Mouse (Mus musculus) brain, embryonic 18.5 days (tissue): ENCODE measurements around the gene Grip1.

Source experiments
- DNase-seq: peaks from one replicate; pipeline ENCODE4 v3.0.0-alpha.2; 2012; ENCODE audit warnings: low read depth, low spot score

The Grip1 gene

GRCm38 (mm10) chr10:119453431-119454105, at the start of gene Grip1:
TSS of gene Grip1 (plus strand) at chr10:119453830.
- no peak for DNase-seq

DNA sequence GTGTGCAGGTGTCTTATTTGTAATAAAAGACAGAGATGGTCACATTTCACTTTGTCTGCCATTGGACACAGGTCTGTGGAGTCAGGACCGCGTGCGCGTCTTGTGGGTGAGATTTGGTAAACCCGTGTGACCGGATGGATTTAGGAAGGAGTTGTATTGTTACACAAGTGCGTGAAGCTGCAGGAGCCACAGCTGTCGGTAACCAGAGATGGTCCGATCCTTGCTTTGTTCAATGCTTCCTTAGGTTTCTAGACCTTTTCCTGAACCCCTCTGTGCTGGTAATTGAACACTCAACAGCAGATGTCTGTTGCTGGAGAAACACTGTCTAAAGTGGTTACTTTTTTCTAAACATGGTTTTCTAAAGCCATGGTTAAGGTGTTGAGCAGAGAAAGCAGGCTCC, 48.5 kb upstream of the Grip1 start:
- DNase-seq, result no peak

DNA sequence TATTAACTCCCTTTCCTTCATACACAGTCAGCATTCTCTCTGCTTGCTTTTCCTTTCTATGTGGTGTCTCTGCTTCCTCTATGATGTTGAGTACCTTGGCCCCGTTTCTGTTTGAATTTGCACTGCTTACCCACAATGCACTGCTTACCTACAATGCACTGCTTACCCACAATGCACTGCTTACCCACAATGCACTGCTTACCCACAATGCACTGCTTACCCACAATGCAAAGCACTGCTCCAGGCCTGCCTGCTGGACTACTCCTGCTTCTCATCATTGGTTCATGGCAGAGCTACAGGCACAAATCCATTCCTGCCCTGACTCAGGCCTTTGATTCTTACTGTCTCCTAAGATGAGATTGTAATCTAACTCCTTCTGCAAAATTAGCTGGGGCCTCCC, 48.0 kb upstream of the Grip1 start:
- DNase-seq, result no peak

DNA sequence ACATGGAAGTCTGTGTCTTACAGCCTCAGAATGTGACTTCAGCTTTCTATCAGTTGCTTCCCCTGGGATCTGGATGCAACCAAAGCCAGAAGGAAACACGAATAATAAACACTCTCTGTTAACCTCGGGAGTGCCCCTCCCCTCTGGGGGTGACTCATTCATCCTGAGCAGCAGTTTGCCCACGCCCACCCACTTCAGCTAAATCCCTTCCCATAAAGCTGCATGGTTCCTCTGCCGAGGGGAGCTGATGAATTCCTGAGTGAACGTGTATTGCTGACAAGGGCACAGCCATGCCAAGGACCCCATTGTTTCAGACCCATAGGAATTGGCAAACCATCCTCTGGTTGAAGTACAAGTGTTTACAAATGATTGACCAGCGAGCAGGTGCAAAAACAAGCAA, 45.3 kb upstream of the Grip1 start:
- DNase-seq, result no peak

DNA sequence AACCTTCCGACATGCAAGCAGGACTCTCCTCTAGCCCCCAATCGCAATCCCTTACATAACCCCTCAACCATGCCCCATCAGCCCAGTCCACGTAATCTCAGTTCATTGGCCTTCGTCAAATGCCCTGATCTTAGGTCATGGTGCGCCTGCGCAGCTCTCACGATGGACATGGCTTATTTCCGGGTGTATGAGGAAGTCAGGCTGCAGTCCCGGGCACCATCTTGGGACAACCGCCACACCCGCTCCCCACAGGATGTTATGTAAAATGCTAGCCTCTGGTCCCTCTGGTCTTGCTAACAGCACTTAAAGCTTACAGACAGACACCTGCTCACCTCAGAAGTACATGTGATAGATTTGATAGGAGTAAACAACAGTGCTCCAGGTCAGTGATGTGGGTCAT, 40.4 kb upstream of the Grip1 start:
- no peak for DNase-seq

GRCm38 (mm10) chr10:119415106-119415505, 38.5 kb upstream of the Grip1 start:
- no peak for DNase-seq

GRCm38 (mm10) chr10:119421418-119421817, 32.2 kb upstream of the Grip1 start:
- no peak for DNase-seq

DNA sequence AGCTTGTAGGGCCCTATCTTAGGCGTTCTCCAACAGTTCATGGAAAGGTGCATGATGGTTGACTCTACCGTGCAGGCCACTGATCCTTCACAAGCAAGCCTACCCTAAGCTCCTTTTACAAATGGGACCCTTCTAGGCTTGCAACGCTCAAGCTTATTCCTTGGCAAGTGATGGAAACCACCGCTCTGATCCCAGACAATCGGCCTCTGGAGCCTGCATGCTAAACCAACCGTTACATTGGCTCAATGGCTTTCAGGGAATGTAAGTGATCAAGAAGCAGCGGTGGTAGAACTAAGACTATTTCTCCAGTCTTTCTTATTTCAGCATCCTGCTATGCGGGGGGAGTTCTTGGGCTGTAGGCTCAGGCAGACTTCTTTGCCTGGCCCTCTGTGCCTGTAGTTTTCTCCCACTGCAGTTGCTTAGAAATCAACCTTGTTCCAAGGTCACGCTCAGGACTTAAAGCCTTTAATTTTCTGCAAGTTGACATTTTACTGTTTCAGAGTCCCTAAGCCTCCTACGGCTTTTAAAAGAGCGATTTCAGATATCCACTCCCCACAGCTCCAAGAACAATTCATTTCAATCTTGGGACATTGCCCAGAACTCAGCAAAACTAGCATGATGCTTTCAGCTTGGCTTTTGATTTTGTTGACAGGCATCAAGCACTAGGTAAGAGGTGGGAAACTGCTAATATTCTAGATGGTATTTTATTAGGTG, 29.7 kb upstream of the Grip1 start:
- no peak for DNase-seq

DNA sequence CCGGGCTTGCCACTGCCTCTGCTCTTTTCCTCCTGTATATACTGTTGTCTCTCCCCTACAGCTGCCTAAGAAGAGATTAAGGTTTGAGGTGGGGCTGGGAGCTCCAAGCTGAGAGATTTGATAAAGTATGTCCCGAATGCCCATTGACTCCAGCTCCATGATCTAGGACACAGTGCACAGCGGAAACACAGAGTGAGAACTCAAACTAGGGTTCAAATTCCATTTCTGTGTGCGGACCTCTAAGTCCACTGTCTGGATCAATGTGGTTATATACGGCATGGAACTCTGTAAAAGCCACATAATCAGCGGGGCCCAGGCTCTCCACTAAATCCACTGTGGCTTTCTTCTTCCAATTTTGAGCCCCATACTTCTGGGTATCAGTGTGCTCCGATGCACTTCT, 26.0 kb upstream of the Grip1 start:
- no peak for DNase-seq

DNA sequence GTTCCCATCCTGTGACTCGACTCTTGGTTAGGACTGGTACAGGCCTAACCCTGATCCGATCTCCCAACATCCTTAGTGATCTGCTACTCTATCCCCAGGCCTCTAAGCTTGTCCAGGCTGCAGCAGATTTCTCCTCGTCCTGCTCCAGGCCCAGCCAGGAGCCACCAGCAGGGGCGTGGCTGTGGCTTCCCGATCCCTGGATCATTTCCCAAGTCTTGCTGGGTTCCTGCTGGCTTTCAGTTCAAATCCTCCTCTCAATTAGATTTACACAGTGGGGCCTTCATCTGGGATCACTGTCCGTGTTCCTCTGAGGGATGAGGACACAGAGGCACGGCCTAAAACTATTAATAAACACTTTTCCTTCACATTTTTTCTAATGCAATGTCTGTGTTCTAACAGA, 25.5 kb upstream of the Grip1 start:
- DNase-seq, result no peak

DNA sequence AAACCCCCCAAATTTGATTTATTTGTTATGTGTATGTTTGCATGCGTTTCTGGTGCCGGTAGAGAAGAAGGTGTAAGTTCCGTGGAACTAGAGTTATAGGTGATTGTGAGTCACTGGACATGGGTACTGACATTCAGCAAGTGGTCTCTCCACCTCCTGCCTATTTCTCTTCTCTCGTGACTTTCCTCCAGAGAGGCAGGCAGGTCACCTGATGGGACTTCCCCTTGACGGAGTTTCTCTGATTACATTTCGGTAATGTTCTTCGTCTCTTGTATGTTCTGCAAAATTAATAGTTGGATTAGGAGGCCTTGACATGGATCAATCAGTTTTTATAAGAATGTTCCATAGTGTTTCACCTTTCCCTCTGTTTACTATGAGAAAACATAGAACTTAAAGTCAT, 23.4 kb upstream of the Grip1 start:
- no peak for DNase-seq

DNA sequence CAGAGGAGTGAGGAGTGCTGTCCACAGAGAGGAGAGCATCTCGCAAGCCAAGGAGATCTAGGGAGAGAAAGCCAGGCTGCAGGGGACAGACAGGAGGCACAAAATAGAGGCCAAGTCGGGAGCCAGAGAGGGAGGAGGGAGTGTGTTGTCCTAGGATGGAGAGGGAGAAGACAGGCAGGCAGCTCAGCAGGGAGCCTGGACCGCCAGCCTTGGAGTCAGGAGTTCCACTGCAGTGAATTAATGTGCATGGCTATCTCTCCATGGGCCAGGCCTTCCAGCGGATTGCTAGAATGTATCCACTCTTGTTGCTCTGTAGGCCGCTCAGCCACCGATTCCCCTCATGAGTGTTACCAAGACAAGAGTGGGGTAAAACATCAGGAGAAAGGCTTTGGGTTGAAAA, 21.8 kb upstream of the Grip1 start:
- DNase-seq, result no peak

DNA sequence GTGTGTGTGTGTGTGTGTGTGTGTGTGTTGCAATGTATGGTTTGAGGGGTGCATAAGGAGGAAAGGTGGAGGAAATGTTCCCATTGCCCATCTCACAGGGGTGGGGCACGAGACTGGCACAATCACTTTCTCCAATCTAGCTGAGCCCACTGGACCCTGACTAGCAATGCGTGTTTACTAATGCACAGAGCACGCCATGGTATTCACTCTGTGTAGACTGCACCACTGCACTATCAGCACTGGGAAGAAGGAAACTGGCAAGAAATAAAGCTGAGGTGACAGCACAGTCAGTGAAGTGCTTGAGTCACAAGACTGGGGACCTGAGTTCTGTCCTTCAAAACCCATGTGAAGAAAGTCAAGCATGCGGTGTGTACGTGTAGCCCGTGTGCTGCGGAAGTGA, 17.8 kb upstream of the Grip1 start:
- no peak for DNase-seq

DNA sequence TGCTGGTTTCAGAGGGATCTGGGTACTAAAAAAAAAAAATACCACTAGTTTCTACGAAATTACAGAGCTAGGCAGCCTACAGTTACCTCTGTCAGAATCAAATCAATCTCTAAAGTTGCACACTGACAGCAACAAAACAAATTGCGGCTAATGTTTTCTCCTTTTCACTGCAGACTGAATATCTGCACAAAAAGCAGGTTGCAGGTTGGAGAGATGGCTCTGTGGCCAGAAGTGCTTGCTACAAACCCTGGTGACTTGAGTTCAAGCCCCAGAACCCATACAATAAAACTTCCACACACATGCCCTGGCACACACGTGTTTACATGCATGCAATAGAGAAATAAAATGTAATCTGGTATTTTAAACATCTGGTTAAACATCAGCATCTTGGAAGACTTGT, 16.3 kb upstream of the Grip1 start:
- DNase-seq, result no peak

GRCm38 (mm10) chr10:119441743-119442142, 11.9 kb upstream of the Grip1 start:
- no peak for DNase-seq

GRCm38 (mm10) chr10:119447392-119447914, 6.2 kb upstream of the Grip1 start:
- DNase-seq, result no peak

- no peak for DNase-seq
Measured at GRCm38 (mm10) chr10:119447930-119448329, 5.7 kb upstream of the Grip1 start.

GRCm38 (mm10) chr10:119452698-119453097, 932 bp upstream of the Grip1 start:
- no peak for DNase-seq

DNA sequence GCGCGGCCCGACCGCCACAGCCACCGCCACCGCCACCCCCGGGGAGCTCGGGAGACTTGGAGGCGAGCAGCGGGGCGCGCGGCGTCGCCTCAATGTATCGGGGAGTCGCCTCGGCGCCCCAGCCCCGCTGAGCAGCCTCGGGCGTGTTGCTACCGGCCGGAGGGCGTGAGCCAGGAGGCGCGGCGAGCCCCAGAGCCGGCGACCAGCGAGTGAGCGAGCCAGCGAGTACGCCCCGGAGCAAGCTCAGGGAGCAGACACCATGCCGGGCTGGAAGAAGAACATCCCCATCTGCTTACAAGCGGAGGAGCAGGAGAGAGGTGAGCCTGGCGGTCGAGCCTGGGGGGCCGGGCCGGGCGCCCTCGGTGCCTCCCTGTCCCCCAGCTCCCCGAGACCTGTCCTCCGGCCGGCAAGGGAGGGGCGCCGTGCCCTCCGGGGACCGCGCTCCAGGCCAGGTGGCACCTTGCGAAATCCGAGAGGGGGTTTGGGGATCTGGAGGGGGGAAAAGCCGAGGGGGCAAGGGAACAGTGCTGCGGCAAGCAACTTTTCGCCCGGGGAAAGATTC, 557 bp downstream of the Grip1 start:
- DNase-seq, result no peak

- no peak for DNase-seq
Measured at GRCm38 (mm10) chr10:119454668-119455542, 1.3 kb downstream of the Grip1 start.

DNA sequence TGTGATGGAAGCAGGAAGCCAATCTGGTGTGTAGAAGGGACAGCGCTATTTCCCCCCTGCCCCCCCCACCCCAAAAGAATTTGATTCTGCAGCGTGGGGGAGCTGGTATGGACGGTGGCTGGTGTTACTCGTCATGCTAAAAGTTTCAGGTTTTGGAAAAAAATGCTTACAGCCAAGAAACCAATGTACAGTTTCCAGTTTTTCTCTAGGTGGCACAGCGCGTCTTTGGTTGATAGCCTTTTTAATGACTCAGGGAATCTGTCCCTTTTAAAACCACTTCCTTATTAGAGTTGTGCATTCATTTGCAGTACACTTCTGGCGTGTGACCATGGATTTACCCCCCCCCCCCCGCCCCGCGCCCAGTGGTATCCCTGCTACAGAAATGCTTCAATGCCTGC, 1.9 kb downstream of the Grip1 start:
- DNase-seq, result no peak

DNA sequence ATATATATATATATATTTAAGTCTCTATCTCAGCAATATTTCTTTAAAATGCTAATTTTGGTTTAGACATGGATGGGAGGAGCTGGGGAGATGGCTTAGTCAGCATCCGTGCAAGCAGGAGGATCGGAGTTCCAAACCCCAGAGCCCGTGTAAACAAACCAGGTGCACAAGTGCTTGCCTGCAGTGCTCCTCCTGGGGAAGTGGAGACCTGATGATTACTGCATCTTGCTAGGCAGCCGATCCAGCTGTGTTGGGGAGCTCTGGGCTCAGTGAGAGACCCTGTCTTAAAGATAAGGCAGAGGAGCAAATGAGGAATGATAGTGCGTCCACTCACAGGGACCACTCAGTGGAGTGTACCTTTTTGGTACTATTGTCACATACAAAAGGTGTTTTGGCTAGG, 3.5 kb downstream of the Grip1 start:
- no peak for DNase-seq
